In genomic region chr17:63717051-63717578, GRCm38 (mm10) we compare ENCODE assay signal across 14 mouse cellular contexts.
"Had no signal": no experiment of that assay in that cellular context is flagged by ENCODE, and none has a peak within 500 bp of the region (broad histone marks: within the 10 kb centered on the region; RNA-seq: fewer than 3 reads in every experiment).

No protein-coding gene starts in this region.

- DNase-seq: kidney, postnatal 10 days; kidney, postnatal 4 days; left cerebral cortex, postnatal 4 days; lung, adult 18-20 months; retina, postnatal 1 day; right cerebral cortex, postnatal 4 days; spleen, adult 18-20 months; thymus, adult 18-20 months; thymus, postnatal 14 days had no signal

- H3K4me3 ChIP-seq: layer of hippocampus, adult 2 months; limb, embryonic 13.5 days; myocyte; neural tube, embryonic 12.5 days had no signal

- H3K9me3 ChIP-seq: limb, embryonic 13.5 days; neural tube, embryonic 12.5 days had no signal

- H3K9ac ChIP-seq: limb, embryonic 13.5 days; liver, embryonic 14.5 days; neural tube, embryonic 12.5 days had no signal

- H3K4me2 ChIP-seq: limb, embryonic 13.5 days; neural tube, embryonic 12.5 days had no signal

- H3K36me3 ChIP-seq: limb, embryonic 13.5 days; neural tube, embryonic 12.5 days had no signal

- H3K27me3 ChIP-seq: neural tube, embryonic 12.5 days had no signal

- H3K27ac ChIP-seq: layer of hippocampus, adult 2 months; limb, embryonic 13.5 days; liver, embryonic 14.5 days; neural tube, embryonic 12.5 days had no signal
